Mouse (Mus musculus) heart, embryonic 12.5 days (tissue): ENCODE measurements around the gene Nudt17. TPM values are rescaled to one million over a fixed set of nuclear protein-coding genes. Genes with fewer than 3 reads are reported as not detected.
A peak's percentile ranks its signal among the peaks of the same experiment; 100 is the strongest.
"Not testable (repeated sequence)": the region's sequence is repeated elsewhere in the genome, so short reads cannot be mapped to it uniquely, and the experiment has no call there.

ENCODE experiments used
- ATAC-seq: fragments of 200-750 bp; cut with Nextera tagmentation; 2 replicates; pipeline ENCODE4 v1.8.0; 2017; ENCODE audit warnings: moderate TSS enrichment, moderate library complexity; ENCODE audit not compliant: insufficient number of reproducible peaks, low FRiP score
- H3K27ac ChIP-seq: fragments of 300-500 bp; sonication (generic); 2 replicates; pipeline ENCODE4 v1.5.1; 2016; ENCODE audit warnings: mild to moderate bottlenecking, moderate library complexity; ENCODE audit not compliant: poor library complexity, severe bottlenecking
- H3K27me3 ChIP-seq: fragments of 300-500 bp; sonication (generic); replicated peaks from 2 replicates; pipeline ENCODE4 v1.6.1; 2016; ENCODE audit warnings: mild to moderate bottlenecking, moderate library complexity
- H3K36me3 ChIP-seq: fragments of 300-500 bp; sonication (generic); 2 replicates; pipeline ENCODE4 v1.6.1; 2016; ENCODE audit warnings: mild to moderate bottlenecking, moderate library complexity
- H3K4me1 ChIP-seq: fragments of 300-500 bp; sonication (generic); replicated peaks from 2 replicates; pipeline ENCODE4 v1.6.1; 2016; ENCODE audit warnings: mild to moderate bottlenecking
- H3K4me2 ChIP-seq: fragments of 300-500 bp; sonication (generic); 2 replicates; pipeline ENCODE4 v1.6.1; 2016; ENCODE audit warnings: mild to moderate bottlenecking, moderate library complexity
- H3K4me3 ChIP-seq: fragments of 300-500 bp; sonication (generic); 2 replicates; pipeline ENCODE4 v1.5.1; 2016; ENCODE audit warnings: mild to moderate bottlenecking
- H3K9ac ChIP-seq: fragments of 300-500 bp; sonication (generic); 2 replicates; pipeline ENCODE4 v1.6.1; 2016; ENCODE audit warnings: mild to moderate bottlenecking, moderate library complexity
- H3K9me3 ChIP-seq: fragments of 300-500 bp; sonication (generic); replicated peaks from 2 replicates; pipeline ENCODE4 v1.6.1; 2016; ENCODE audit warnings: mild to moderate bottlenecking, moderate library complexity
- WGBS: fragments of 180-500 bp; shearing (Covaris S2); methylation state at CpG from one replicate; pipeline ENCODE4 v1.1.7; 2016; 5-methylcytosine and 5-hydroxymethylcytosine counted together
- polyA plus RNA-seq: library from polyadenylated mRNA; unstranded; fragments of >200 nt; fragmentation: Nextera tagmentation; extraction: Ambion mirVana; gene quantifications from 2 replicates; pipeline ENCODE4 v1.2.1, GENCODE M21; 2016

The Nudt17 gene
- polyA plus RNA-seq = 6.2 and 6.9 TPM in 2 replicates

DNA sequence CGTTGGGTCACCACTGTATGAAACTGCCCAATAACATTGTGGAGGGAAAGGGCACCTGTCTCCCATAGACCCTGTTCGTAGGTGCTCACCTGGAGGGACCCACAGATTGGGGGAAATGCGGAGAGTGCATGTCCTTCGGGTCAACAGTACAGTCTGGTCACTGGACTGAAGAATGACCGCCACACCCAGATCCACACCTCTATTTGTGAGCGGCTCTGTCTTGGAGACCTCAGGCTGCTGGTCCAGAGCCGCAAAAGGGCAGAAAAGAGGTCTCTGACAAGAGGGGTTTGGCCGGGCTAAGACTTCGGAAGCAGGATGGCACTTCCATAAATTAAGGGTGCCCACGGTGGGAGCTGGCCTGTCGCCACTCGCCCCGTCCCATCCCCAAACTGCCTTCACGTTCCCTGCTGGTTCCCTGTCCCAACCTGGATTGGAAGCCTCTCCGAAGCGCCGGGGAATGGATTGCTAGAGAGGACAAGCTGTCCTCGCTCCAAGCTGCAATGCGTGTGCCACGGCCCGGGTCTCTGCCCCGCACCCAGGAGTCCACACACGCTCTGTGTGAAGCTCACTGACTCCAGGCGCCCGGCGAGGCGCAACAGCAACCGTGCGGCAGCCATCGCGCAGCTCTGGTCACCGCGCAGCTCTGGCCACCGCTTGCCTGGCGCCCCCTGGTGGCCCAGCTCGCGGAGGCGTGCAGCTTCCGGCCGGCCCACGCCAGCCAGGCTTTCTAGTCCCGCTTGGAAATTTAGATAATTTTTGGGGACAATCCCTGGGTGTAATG is at the start of gene Nudt17:
TSS of gene Nudt17 (minus strand) at position 660 of the 781 bp plus-strand sequence.
- WGBS = 5% methylated on average over 42 of the region's 42 CpGs
- Histone ChIP-seq H3K27ac (no peak within 1 kb of the TSS), H3K9ac (peak within 1 kb of the TSS; percentile 72), H3K4me3 (peak within 1 kb of the TSS; percentile 50), H3K36me3 (peaks cover 59% of the 10 kb centered on the region), H3K9me3 (no peaks in the 10 kb centered on the region), H3K27me3 (no peaks in the 10 kb centered on the region), H3K4me1 (peaks cover 5% of the 10 kb centered on the region; the same call in 1 of the 2 replicates), H3K4me2 (peak within 1 kb of the TSS; percentile 90)
- ATAC-seq = peak; percentile 80

GRCm38 (mm10) chr3:96757691-96758090 is 49.3 kb upstream of the Nudt17 start:
- Histone ChIP-seq H3K27ac (no peak overlapping the region), H3K36me3 (peaks cover 12% of the 10 kb centered on the region)
- WGBS = 47% methylated on average over 7 of the region's 7 CpGs

GRCm38 (mm10) chr3:96755935-96756334 is 47.6 kb upstream of the Nudt17 start:
- 94% methylated on average over 1 of the region's 1 CpGs for WGBS
- H3K36me3 ChIP-seq = peaks cover 7% of the 10 kb centered on the region
- no peak for ATAC-seq
- H3K27ac ChIP-seq = no peak overlapping the region
- no peak overlapping the region for H3K9ac ChIP-seq
- H3K4me1 ChIP-seq = peaks cover 6% of the 10 kb centered on the region
- H3K27me3 ChIP-seq = no peaks in the 10 kb centered on the region
- no peak overlapping the region for H3K4me2 ChIP-seq
- no peaks in the 10 kb centered on the region for H3K9me3 ChIP-seq
- H3K4me3 ChIP-seq = no peak overlapping the region

More at GRCm38 (mm10) chr3:96757691-96758090, 49.3 kb upstream of the Nudt17 start:
- no peak overlapping the region; the same call in 1 of the 2 replicates for H3K4me2 ChIP-seq
- ATAC-seq = no peak
- no peaks in the 10 kb centered on the region for H3K9me3 ChIP-seq
- H3K4me3 ChIP-seq = no peak overlapping the region
- no peak overlapping the region for H3K9ac ChIP-seq
- H3K4me1 ChIP-seq = peaks cover 10% of the 10 kb centered on the region
- no peaks in the 10 kb centered on the region for H3K27me3 ChIP-seq

- no peaks in the 10 kb centered on the region for H3K27me3 ChIP-seq
- H3K4me2 ChIP-seq = no peak overlapping the region
- no peaks in the 10 kb centered on the region for H3K9me3 ChIP-seq
- ATAC-seq = no peak
- WGBS = 41% methylated on average over 1 of the region's 1 CpGs
- peaks cover 20% of the 10 kb centered on the region for H3K4me1 ChIP-seq
- no peak overlapping the region for H3K9ac ChIP-seq
- H3K36me3 ChIP-seq = no peaks in the 10 kb centered on the region; the same call in 1 of the 2 replicates
- no peak overlapping the region for H3K27ac ChIP-seq
- H3K4me3 ChIP-seq = no peak overlapping the region
Measured at GRCm38 (mm10) chr3:96746829-96747228, 38.5 kb upstream of the Nudt17 start.

- no peaks in the 10 kb centered on the region for H3K9me3 ChIP-seq
- H3K4me1 ChIP-seq = peaks cover 20% of the 10 kb centered on the region
- 86% methylated on average over 3 of the region's 3 CpGs for WGBS
- H3K27ac ChIP-seq = no peak overlapping the region
- ATAC-seq = no peak
- H3K4me3 ChIP-seq = no peak overlapping the region
- H3K27me3 ChIP-seq = no peaks in the 10 kb centered on the region
- no peaks in the 10 kb centered on the region for H3K36me3 ChIP-seq
- no peak overlapping the region for H3K9ac ChIP-seq
- H3K4me2 ChIP-seq = no peak overlapping the region
Measured at GRCm38 (mm10) chr3:96744348-96744747, 36.0 kb upstream of the Nudt17 start.

- H3K27ac ChIP-seq, H3K9me3 ChIP-seq, H3K36me3 ChIP-seq, H3K4me3 ChIP-seq, H3K4me2 ChIP-seq, H3K27me3 ChIP-seq, H3K9ac ChIP-seq, ATAC-seq: not testable (repeated sequence)
- H3K4me1 ChIP-seq = peaks cover 24% of the 10 kb centered on the region
Measured at GRCm38 (mm10) chr3:96740279-96740678, 31.9 kb upstream of the Nudt17 start.

- Histone ChIP-seq H3K27ac (no peak overlapping the region), H3K36me3 (no peaks in the 10 kb centered on the region), H3K9ac (no peak overlapping the region), H3K4me1 (peaks cover 27% of the 10 kb centered on the region), H3K4me3 (no peak overlapping the region), H3K9me3 (no peaks in the 10 kb centered on the region), H3K4me2 (no peak overlapping the region), H3K27me3 (no peaks in the 10 kb centered on the region)
- ATAC-seq = no peak
- 97% methylated on average over 1 of the region's 1 CpGs for WGBS
Measured at GRCm38 (mm10) chr3:96737995-96738394, 29.6 kb upstream of the Nudt17 start.

DNA sequence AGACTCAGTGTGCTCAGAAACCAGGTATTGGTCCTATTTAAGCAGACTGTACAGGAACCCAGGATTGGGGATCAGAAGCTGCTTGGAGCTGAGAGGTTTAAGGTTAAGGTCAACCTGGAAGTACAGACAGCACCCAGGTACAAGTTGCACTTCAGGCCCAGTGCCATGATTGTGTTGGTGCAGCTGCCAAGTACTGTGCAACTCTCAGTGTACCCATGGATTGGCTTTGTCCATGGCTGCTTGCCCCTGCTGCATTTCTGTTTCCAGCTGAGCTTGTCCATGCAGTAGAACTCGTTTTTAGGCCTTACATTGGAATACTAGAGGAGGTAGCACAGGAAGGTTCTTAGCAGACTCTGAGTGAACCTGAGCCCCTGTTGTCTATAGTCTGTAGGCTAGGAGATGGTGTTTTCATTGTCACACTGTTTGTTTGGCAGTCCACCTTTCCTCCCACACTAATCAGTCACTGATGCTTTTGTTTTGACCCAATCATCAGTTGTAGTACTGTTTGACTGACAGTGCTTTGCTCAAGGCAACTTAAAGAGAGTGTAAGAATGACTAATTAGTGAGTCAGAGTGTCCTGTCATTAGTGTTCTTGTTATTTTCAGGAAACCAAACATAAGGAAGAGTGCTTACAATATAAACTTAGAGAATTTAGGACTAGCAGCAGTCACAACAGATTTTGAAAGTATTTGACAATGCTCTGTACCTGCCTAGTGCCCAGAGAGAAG is 28.8 kb upstream of the Nudt17 start:
- no peak overlapping the region for H3K4me2 ChIP-seq
- H3K9me3 ChIP-seq = no peaks in the 10 kb centered on the region
- WGBS = 50% methylated on average over 1 of the region's 1 CpGs
- H3K4me3 ChIP-seq = no peak overlapping the region
- H3K4me1 ChIP-seq = peaks cover 19% of the 10 kb centered on the region
- H3K36me3 ChIP-seq = peaks cover 4% of the 10 kb centered on the region; the same call in 1 of the 2 replicates
- no peak overlapping the region for H3K27ac ChIP-seq
- no peak overlapping the region for H3K9ac ChIP-seq
- ATAC-seq = no peak
- no peaks in the 10 kb centered on the region for H3K27me3 ChIP-seq

GRCm38 (mm10) chr3:96735200-96735599 is 26.8 kb upstream of the Nudt17 start:
- H3K27me3 ChIP-seq = no peaks in the 10 kb centered on the region
- H3K9me3 ChIP-seq = no peaks in the 10 kb centered on the region
- H3K4me3 ChIP-seq = no peak overlapping the region
- H3K9ac ChIP-seq = no peak overlapping the region
- peaks cover 4% of the 10 kb centered on the region; the same call in 1 of the 2 replicates for H3K36me3 ChIP-seq
- no peak overlapping the region for H3K27ac ChIP-seq
- WGBS = 78% methylated on average over 2 of the region's 2 CpGs
- peaks cover 34% of the 10 kb centered on the region for H3K4me1 ChIP-seq
- no peak overlapping the region for H3K4me2 ChIP-seq
- no peak for ATAC-seq

GRCm38 (mm10) chr3:96733984-96734383 is 25.6 kb upstream of the Nudt17 start:
- Histone ChIP-seq H3K4me1 (peaks cover 42% of the 10 kb centered on the region), H3K27me3 (no peaks in the 10 kb centered on the region), H3K36me3 (peaks cover 4% of the 10 kb centered on the region; the same call in 1 of the 2 replicates), H3K9ac (no peak overlapping the region), H3K27ac (no peak overlapping the region), H3K4me3 (no peak overlapping the region), H3K9me3 (no peaks in the 10 kb centered on the region), H3K4me2 (no peak overlapping the region)
- 78% methylated on average over 1 of the region's 1 CpGs for WGBS
- ATAC-seq = no peak

DNA sequence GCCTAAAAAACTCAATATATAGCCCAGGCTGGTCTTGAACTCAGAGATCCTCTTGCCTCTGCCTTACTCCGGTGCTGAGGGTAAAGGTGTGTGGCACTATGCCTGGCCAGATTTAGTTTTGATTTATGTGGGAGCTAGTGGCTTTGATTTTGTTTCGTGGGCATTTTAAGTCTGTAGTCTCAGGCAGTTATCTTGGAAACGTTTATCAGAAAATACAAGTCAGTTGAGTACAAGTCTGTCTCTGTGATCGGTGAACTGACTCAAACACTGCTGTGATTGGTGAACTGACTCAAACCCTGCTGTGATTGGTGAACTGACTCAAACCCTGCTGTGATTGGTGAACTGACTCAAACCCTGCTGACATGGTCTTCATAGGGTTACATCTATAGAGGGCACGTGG is 22.4 kb upstream of the Nudt17 start:
- peaks cover 42% of the 10 kb centered on the region for H3K4me1 ChIP-seq
- no peak overlapping the region for H3K27ac ChIP-seq
- ATAC-seq = no peak
- H3K9ac ChIP-seq = no peak overlapping the region
- no peaks in the 10 kb centered on the region for H3K9me3 ChIP-seq
- H3K36me3 ChIP-seq = peaks cover 4% of the 10 kb centered on the region; the same call in 1 of the 2 replicates
- no peaks in the 10 kb centered on the region for H3K27me3 ChIP-seq
- WGBS = 50% methylated on average over 5 of the region's 5 CpGs
- H3K4me2 ChIP-seq = no peak overlapping the region
- H3K4me3 ChIP-seq = no peak overlapping the region
